Mouse (Mus musculus): Measurements from ENCODE around the gene Coq8a. TPM values are rescaled to one million over a fixed set of nuclear protein-coding genes. Genes with fewer than 3 reads are reported as not detected.

Coq8a gene
- polyA plus RNA-seq, 1 experiment from 2014 or later = 2.2 TPM

DNA sequence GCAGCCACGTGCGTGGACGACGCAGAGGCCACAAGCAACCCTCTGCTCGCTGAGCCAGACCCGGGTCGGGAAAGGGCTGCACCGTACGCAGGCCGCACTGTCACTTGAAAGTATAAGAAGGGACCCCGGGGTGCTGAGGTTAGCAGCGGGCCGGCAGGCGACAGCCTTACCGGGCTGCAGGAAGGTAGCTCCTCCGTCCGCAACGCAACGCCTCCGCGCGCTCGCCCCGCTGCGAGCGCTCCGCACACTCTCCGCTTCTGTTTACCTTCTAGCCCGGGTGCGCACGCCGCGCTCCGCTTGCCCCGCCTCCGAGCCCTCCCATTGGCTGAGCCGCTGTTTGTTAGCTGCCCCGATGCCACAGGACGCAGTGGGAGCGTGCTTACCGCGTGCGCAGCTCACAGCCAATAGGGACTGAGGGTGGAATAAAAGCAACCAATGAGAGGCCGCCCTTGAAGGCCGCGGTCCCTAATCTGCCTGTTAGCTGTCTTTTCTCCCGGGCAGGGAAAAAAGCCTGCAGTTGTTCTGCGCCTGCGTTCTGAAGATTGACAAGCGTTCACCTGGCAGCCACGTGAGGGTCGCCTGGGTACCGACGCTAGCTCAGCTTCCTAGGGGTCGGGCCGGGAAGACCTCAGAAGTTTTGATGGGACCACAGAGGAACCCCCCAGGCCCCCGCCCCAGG, 3.6 kb downstream of the Coq8a start:
- Histone ChIP-seq H3K4me1 (replicated peaks) (peaks cover 12% of the 10 kb centered on the region), H3K9ac (replicated peaks) (peak overlapping the region; percentile 59), H3K4me2 (replicated peaks) (peak overlapping the region; percentile 93), H3K9me3 (no peaks in the 10 kb centered on the region), H3K36me3 (no peaks in the 10 kb centered on the region), H3K27ac (no peak overlapping the region), H3K4me3 (replicated peaks) (peak overlapping the region; percentile 67), H3K27me3 (peaks cover 16% of the 10 kb centered on the region)
- ATAC-seq = peak; percentile 100
- WGBS = 1% methylated on average over 57 of the region's 57 CpGs

GRCm38 (mm10) chr1:180194781-180195471, 4.5 kb downstream of the Coq8a start:
- Histone ChIP-seq H3K27me3 (peaks cover 16% of the 10 kb centered on the region), H3K9me3 (no peaks in the 10 kb centered on the region)

GRCm38 (mm10) chr1:180194048-180194447, 5.4 kb downstream of the Coq8a start:
- no peak for ATAC-seq
- H3K4me3 ChIP-seq (replicated peaks) = no peak overlapping the region
- no peak overlapping the region for H3K4me2 ChIP-seq (replicated peaks)
- no peaks in the 10 kb centered on the region for H3K9me3 ChIP-seq
- H3K9ac ChIP-seq (replicated peaks) = no peak overlapping the region
- H3K36me3 ChIP-seq = no peaks in the 10 kb centered on the region
- whole genome bisulfite sequencing = 89% methylated on average over 9 of the region's 9 CpGs
- peaks cover 16% of the 10 kb centered on the region for H3K27me3 ChIP-seq
- H3K27ac ChIP-seq = no peak overlapping the region
- H3K4me1 ChIP-seq (replicated peaks) = peaks cover 12% of the 10 kb centered on the region

More at GRCm38 (mm10) chr1:180194781-180195471, 4.5 kb downstream of the Coq8a start:
- Histone ChIP-seq H3K36me3 (no peaks in the 10 kb centered on the region), H3K27ac (no peak overlapping the region), H3K4me1 (replicated peaks) (peaks cover 12% of the 10 kb centered on the region), H3K4me2 (replicated peaks) (peak overlapping the region; percentile 93), H3K4me3 (replicated peaks) (peak overlapping the region; percentile 67), H3K9ac (replicated peaks) (peak overlapping the region; percentile 59)
- no peak for ATAC-seq
- 32% methylated on average over 9 of the region's 9 CpGs for WGBS

GRCm38 (mm10) chr1:180193391-180193935, 5.9 kb downstream of the Coq8a start:
- ATAC-seq = no peak
- H3K9me3 ChIP-seq = no peaks in the 10 kb centered on the region
- H3K4me1 ChIP-seq (replicated peaks) = peaks cover 12% of the 10 kb centered on the region
- H3K9ac ChIP-seq (replicated peaks) = no peak overlapping the region
- H3K27ac ChIP-seq = no peak overlapping the region
- no peak overlapping the region for H3K4me3 ChIP-seq (replicated peaks)
- 88% methylated on average over 8 of the region's 8 CpGs for WGBS
- H3K27me3 ChIP-seq = peaks cover 16% of the 10 kb centered on the region
- no peak overlapping the region for H3K4me2 ChIP-seq (replicated peaks)
- no peaks in the 10 kb centered on the region for H3K36me3 ChIP-seq

GRCm38 (mm10) chr1:180192866-180193265, 6.5 kb downstream of the Coq8a start:
- ATAC-seq = no peak
- Histone ChIP-seq H3K27me3 (peaks cover 16% of the 10 kb centered on the region), H3K9me3 (no peaks in the 10 kb centered on the region), H3K4me3 (replicated peaks) (no peak overlapping the region), H3K9ac (replicated peaks) (no peak overlapping the region), H3K27ac (no peak overlapping the region), H3K36me3 (no peaks in the 10 kb centered on the region), H3K4me1 (replicated peaks) (peaks cover 12% of the 10 kb centered on the region), H3K4me2 (replicated peaks) (no peak overlapping the region)
- WGBS = 57% methylated on average over 4 of the region's 4 CpGs

DNA sequence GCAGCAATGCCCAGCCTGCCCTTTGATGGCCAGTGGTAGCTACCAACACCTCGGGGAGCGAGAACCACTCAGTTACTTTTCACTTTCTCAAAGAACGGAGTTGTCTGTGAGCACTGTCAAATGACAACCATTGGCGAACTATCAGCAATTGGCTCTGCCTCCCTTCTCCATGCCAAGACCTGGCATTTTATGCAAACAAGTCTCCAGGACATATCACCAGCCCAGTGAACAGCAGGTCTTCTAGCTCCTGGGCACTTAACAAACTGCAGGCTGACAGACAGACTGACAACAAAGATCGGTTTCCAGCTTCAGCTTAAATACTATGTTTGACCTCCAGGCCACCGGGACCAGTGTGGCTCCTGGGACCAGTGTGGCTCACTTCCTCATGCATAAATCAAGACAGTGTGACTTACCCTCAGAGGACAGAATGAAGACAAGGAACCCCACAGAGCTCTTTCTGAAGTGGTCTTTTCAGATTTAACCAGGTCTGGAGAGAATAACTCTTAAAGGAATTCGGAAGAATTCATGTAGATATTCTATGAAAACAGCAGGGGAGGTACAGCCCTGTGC, 7.7 kb downstream of the Coq8a start:
- H3K4me3 ChIP-seq (replicated peaks) = no peak overlapping the region
- 74% methylated on average over 7 of the region's 7 CpGs for whole genome bisulfite sequencing
- no peak overlapping the region for H3K9ac ChIP-seq (replicated peaks)
- ATAC-seq = no peak
- H3K27me3 ChIP-seq = peaks cover 16% of the 10 kb centered on the region
- peaks cover 12% of the 10 kb centered on the region for H3K4me1 ChIP-seq (replicated peaks)
- H3K36me3 ChIP-seq = no peaks in the 10 kb centered on the region
- no peak overlapping the region for H3K27ac ChIP-seq
- no peaks in the 10 kb centered on the region for H3K9me3 ChIP-seq
- no peak overlapping the region for H3K4me2 ChIP-seq (replicated peaks)

- H3K36me3 ChIP-seq = no peaks in the 10 kb centered on the region
- H3K27ac ChIP-seq = no peak overlapping the region
- WGBS = 86% methylated on average over 8 of the region's 8 CpGs
- no peaks in the 10 kb centered on the region for H3K9me3 ChIP-seq
- no peak overlapping the region for H3K4me3 ChIP-seq (replicated peaks)
- no peak overlapping the region for H3K4me2 ChIP-seq (replicated peaks)
- peaks cover 8% of the 10 kb centered on the region for H3K4me1 ChIP-seq (replicated peaks)
- ATAC-seq = no peak
- no peak overlapping the region for H3K9ac ChIP-seq (replicated peaks)
- peaks cover 16% of the 10 kb centered on the region for H3K27me3 ChIP-seq
Observed at GRCm38 (mm10) chr1:180191112-180191511, 8.3 kb downstream of the Coq8a start.

GRCm38 (mm10) chr1:180188951-180189350, 10.5 kb downstream of the Coq8a start:
- Histone ChIP-seq H3K4me1 (replicated peaks) (no peaks in the 10 kb centered on the region), H3K36me3 (no peaks in the 10 kb centered on the region), H3K4me3 (replicated peaks) (no peak overlapping the region), H3K9me3 (no peaks in the 10 kb centered on the region), H3K27me3 (peaks cover 5% of the 10 kb centered on the region), H3K27ac (no peak overlapping the region), H3K4me2 (replicated peaks) (no peak overlapping the region), H3K9ac (replicated peaks) (no peak overlapping the region)
- ATAC-seq = no peak
- 90% methylated on average over 4 of the region's 4 CpGs for WGBS

DNA sequence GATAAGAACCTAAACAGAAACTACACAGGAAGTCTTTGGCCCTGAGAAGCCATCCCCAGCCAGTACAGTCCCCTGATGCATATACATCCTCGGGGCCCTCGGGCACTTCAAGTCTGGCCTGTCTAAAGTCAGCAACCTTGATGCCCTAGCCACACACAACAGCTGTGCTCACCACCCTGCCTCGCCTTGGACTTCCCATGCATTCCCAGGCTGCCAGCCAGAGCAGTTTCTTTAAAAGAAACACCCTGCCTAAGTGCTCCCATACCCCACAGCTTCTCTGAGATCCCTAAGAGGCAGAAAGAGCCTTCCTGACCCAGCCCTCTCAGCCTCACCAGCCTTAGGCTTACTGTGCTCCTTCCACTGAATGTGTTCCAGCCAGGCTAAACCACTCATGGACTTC, 13.0 kb downstream of the Coq8a start:
- 76% methylated on average over 3 of the region's 3 CpGs for WGBS
- Histone ChIP-seq H3K27me3 (no peaks in the 10 kb centered on the region), H3K9me3 (no peaks in the 10 kb centered on the region), H3K4me1 (replicated peaks) (no peaks in the 10 kb centered on the region), H3K27ac (no peak overlapping the region), H3K36me3 (no peaks in the 10 kb centered on the region), H3K4me3 (replicated peaks) (no peak overlapping the region), H3K4me2 (replicated peaks) (no peak overlapping the region), H3K9ac (replicated peaks) (no peak overlapping the region)
- ATAC-seq = no peak

DNA sequence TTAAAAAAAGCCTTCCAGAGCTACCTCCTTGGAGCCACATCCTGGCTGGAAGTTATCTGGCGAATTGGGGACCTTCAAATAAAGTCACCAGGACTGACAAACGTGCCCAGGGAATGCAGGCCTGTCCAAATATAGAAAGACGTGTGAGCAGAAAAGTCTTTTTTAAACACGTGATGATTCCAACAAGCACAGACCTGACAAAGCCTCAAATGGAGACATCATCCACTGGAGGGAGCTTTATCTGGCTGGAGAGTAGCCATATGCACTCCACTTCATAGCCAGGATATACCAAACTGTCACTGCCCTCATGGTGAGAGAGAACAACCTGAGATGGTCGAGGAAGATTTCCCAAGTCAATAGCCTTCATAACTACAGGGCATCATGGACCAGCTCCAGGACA, 13.5 kb downstream of the Coq8a start:
- no peaks in the 10 kb centered on the region for H3K9me3 ChIP-seq
- no peaks in the 10 kb centered on the region for H3K4me1 ChIP-seq (replicated peaks)
- 63% methylated on average over 5 of the region's 5 CpGs for WGBS
- no peak overlapping the region for H3K4me2 ChIP-seq (replicated peaks)
- H3K9ac ChIP-seq (replicated peaks) = no peak overlapping the region
- no peaks in the 10 kb centered on the region for H3K27me3 ChIP-seq
- ATAC-seq = no peak
- H3K4me3 ChIP-seq (replicated peaks) = no peak overlapping the region
- no peak overlapping the region for H3K27ac ChIP-seq
- H3K36me3 ChIP-seq = no peaks in the 10 kb centered on the region

GRCm38 (mm10) chr1:180184768-180185167, 14.6 kb downstream of the Coq8a start:
- ATAC-seq = no peak
- Histone ChIP-seq H3K36me3 (no peaks in the 10 kb centered on the region), H3K9ac (replicated peaks) (no peak overlapping the region), H3K27me3 (no peaks in the 10 kb centered on the region), H3K4me2 (replicated peaks) (no peak overlapping the region), H3K4me3 (replicated peaks) (no peak overlapping the region), H3K4me1 (replicated peaks) (no peaks in the 10 kb centered on the region), H3K9me3 (no peaks in the 10 kb centered on the region), H3K27ac (no peak overlapping the region)
- WGBS = 63% methylated on average over 7 of the region's 7 CpGs

GRCm38 (mm10) chr1:180183525-180184159, 15.8 kb downstream of the Coq8a start:
- H3K36me3 ChIP-seq = no peaks in the 10 kb centered on the region
- 88% methylated on average over 6 of the region's 6 CpGs for WGBS
- no peaks in the 10 kb centered on the region for H3K9me3 ChIP-seq
- H3K4me2 ChIP-seq (replicated peaks) = no peak overlapping the region
- H3K27me3 ChIP-seq = no peaks in the 10 kb centered on the region
- no peak overlapping the region for H3K4me3 ChIP-seq (replicated peaks)
- H3K9ac ChIP-seq (replicated peaks) = no peak overlapping the region
- H3K27ac ChIP-seq = no peak overlapping the region
- ATAC-seq = no peak
- no peaks in the 10 kb centered on the region for H3K4me1 ChIP-seq (replicated peaks)
